Mouse (Mus musculus) central nervous system, embryonic 14 days (tissue): Measurements from ENCODE around the gene Rap1a. TPM values are rescaled to one million over a fixed set of nuclear protein-coding genes. Genes with fewer than 3 reads are reported as not detected.

ENCODE experiments used
- polyA plus RNA-seq: library from polyadenylated mRNA; depleted of rRNA; stranded (reverse); fragments of >200 nt; gene quantifications from 2 replicates; pipeline ENCODE4 v1.2.3, GENCODE M21; 2012; rRNA removed

Gene Rap1a
- polyA plus RNA-seq: 42.0 and 45.6 TPM in 2 replicates

DNA sequence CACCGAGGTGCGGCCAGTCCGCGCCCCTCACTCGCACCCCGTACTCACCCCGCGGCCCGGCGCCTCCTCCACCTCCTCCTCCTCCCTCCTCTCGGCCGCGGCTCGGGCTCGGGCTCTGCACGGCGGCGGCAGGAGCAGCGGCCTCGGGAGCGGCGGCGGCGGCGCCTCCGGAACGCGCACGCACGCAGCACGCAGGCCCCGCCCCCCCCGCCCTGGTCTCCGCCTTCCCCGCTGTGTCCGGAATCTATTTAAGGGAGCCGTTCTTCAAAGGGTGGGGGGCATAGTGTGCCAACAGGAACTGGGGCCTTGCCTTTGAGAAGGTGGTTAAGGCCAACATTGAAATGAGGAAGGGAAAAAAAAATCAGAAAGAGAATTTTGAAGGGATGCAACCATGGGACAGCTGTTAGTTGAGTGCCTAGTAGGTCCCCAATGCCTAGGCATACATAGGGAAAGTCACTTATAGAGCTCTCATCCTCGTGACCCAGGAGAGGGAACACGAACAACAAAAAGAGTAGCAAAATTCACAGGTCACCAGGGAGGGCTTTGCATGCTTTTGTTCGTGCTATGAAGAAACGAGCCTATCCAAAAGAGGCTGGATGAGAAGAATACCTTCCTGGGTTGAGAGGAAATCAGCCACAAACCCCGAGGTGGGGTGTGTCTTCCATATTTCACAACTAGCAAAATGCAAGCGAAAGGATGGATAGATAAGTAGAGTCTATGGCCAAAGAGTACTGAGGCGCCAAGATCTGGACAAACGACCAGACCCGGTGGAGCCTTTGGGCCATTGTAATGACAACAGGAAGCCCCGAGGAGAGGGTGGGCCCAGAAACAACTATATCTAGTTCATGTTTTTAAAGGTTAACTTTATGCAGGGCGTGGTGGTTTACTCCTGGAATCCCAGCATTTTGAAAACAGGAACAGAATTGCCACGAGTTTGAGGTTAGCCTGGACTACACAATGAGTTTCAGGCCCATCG lies at the start of gene Rap1a:
Rap1a (minus strand) TSS at position 146 of the 976 bp plus-strand sequence.

DNA sequence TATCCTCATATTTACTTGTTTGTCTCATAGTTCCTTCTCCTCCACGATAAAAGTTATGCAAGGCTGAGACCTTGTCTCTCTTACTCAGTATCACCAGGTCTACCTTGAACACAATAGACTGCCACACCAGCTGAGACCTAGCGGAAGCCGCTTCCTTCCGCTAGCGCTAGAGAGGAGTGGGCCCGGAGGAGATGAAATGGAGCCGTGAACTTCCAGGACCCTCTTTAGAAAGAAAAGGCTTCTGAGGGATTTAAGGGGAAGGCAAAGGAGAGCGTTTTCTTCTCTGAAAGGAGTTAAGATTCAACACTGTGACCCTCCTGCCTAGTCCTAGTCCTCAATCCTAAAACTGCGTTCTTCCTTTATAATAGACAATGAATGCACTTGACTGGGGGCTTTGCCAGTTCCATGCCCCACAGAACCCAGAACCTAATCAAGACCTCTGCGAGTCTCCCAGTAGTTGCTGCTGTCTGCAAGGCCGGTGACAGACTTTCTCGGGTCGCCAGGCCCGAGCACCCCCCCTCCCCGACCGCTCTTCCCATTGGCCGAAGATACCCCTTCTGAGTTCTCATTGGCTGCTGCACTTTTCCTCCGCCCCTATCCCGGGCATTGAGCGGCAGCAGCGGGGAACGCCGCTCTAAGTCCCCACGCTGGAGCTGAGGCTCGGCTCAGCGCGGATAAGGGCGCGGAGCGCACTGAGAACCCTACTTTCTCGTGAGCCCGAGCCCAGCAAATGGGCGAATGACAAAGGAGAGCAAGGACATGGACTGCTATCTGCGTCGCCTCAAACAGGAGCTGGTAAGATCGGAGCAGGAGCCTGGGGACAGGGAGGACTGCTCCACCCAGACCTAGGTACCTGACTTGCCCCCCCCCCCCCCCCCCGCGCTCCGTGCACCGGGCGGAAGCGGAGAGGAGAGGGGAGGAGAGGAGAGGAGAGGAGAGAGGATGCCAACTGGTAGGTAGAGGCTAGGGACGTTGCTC lies 96.8 kb downstream of the Rap1a start, which contains the start of gene Inka2:
Inka2 (plus strand) TSS at position 569 of the 978 bp plus-strand sequence.

GRCm38 (mm10) chr3:105687324-105688060 lies 113.6 kb downstream of the Rap1a start, which contains the start of gene Ddx20:
TSS of gene Ddx20 (minus strand) at chr3:105687574.

Other genes with a start within 250 kb of the Rap1a start
- 19.4 and 21.2 TPM in 2 replicates for gene Ddx20, start 113.8 kb downstream of the Rap1a start, polyA plus RNA-seq
- 4.4 and 6.0 TPM in 2 replicates for gene Inka2, start 96.7 kb downstream of the Rap1a start, polyA plus RNA-seq
- gene Adora3, start 69.5 kb upstream of the Rap1a start, polyA plus RNA-seq: 0.22 and 0.30 TPM in 2 replicates
- 0.16 TPM in 1 of 2 replicates, not detected in the other for gene Tmigd3, start 69.6 kb upstream of the Rap1a start, polyA plus RNA-seq
- gene I830077J02Rik, start 131.3 kb upstream of the Rap1a start, polyA plus RNA-seq: 0.50 and 0.61 TPM in 2 replicates
- 65.3 and 74.5 TPM in 2 replicates for gene Wdr77, start 158.0 kb upstream of the Rap1a start, polyA plus RNA-seq
- 306 and 320 TPM in 2 replicates for gene Atp5f1, start 158.8 kb upstream of the Rap1a start, polyA plus RNA-seq
- 13.5 and 14.0 TPM in 2 replicates for gene Ovgp1, start 172.4 kb upstream of the Rap1a start, polyA plus RNA-seq
- gene Pifo, start 213.3 kb upstream of the Rap1a start, polyA plus RNA-seq: 3.2 and 4.1 TPM in 2 replicates
- gene Chil5, start 231.5 kb upstream of the Rap1a start, polyA plus RNA-seq: not detected in 2 replicates